Mouse (Mus musculus): Measurements from ENCODE around the gene Gm17490. TPM values are rescaled to one million over a fixed set of nuclear protein-coding genes. Genes with fewer than 3 reads are reported as not detected.

Gm17490 gene
- polyA plus RNA-seq, 1 experiment from 2014 or later = not detected

GRCm38 (mm10) chr2:11579399-11579798, 46.7 kb downstream of the Gm17490 start:
- H3K27me3 ChIP-seq (ENCODE audit: control insufficient read depth, insufficient read depth, low read length) = no peaks in the 10 kb centered on the region
- no peak overlapping the region for H3K4me3 ChIP-seq (ENCODE audit: low read length)
- ATAC-seq (replicated peaks; ENCODE audit: extremely low read depth, insufficient read depth, low FRiP score) = no peak
- WGBS = 85% methylated on average over 4 of the region's 4 CpGs
- no peak overlapping the region for H3K9ac ChIP-seq (ENCODE audit: low read length)
- H3K4me2 ChIP-seq (ENCODE audit: low read depth, low read length) = no peak overlapping the region
- peaks cover 7% of the 10 kb centered on the region for H3K36me3 ChIP-seq (ENCODE audit: control insufficient read depth, insufficient read depth)
- H3K4me1 ChIP-seq (ENCODE audit: control insufficient read depth, insufficient read depth, low read length) = no peaks in the 10 kb centered on the region
- no peak overlapping the region for H3K27ac ChIP-seq (ENCODE audit: low read length)
- peaks cover 4% of the 10 kb centered on the region; the same call in 1 of the 2 replicates for H3K9me3 ChIP-seq (replicated peaks; ENCODE audit: control insufficient read depth, low read length)

GRCm38 (mm10) chr2:11578187-11578586, 47.9 kb downstream of the Gm17490 start:
- Histone ChIP-seq H3K27me3 (ENCODE audit: control insufficient read depth, insufficient read depth, low read length) (no peaks in the 10 kb centered on the region), H3K4me3 (ENCODE audit: low read length) (no peak overlapping the region), H3K4me1 (ENCODE audit: control insufficient read depth, insufficient read depth, low read length) (no peaks in the 10 kb centered on the region), H3K4me2 (ENCODE audit: low read depth, low read length) (no peak overlapping the region), H3K9me3 (replicated peaks; ENCODE audit: control insufficient read depth, low read length) (peaks cover 4% of the 10 kb centered on the region; the same call in 1 of the 2 replicates), H3K27ac (ENCODE audit: low read length) (no peak overlapping the region), H3K9ac (ENCODE audit: low read length) (no peak overlapping the region), H3K36me3 (ENCODE audit: control insufficient read depth, insufficient read depth) (no peaks in the 10 kb centered on the region; the same call in 1 of the 2 replicates)
- ATAC-seq (replicated peaks; ENCODE audit: extremely low read depth, insufficient read depth, low FRiP score) = no peak
- 91% methylated on average over 6 of the region's 6 CpGs for WGBS

Other genes with a start within 250 kb of the Gm17490 start
- gene Pfkfb3, start 72.2 kb downstream of the Gm17490 start, polyA plus RNA-seq (2015; fragmentation: Nextera tagmentation; extraction: Ambion mirVana) = 9.5 and 12.3 TPM in 2 replicates
- 84.5 and 102 TPM in 2 replicates for gene Rbm17, start 22.1 kb downstream of the Gm17490 start, polyA plus RNA-seq (2015; fragmentation: Nextera tagmentation; extraction: Ambion mirVana)
- 8.6 and 21.2 TPM in 2 replicates for gene Il2ra, start 16.5 kb upstream of the Gm17490 start, polyA plus RNA-seq (2015; fragmentation: Nextera tagmentation; extraction: Ambion mirVana)
- gene Il15ra, start 79.0 kb upstream of the Gm17490 start, polyA plus RNA-seq (2015; fragmentation: Nextera tagmentation; extraction: Ambion mirVana) = 16.0 and 19.2 TPM in 2 replicates
- 109 and 113 TPM in 2 replicates for gene Fbh1, start 151.3 kb upstream of the Gm17490 start, polyA plus RNA-seq (2015; fragmentation: Nextera tagmentation; extraction: Ambion mirVana)
- gene Ankrd16, start 151.6 kb upstream of the Gm17490 start, polyA plus RNA-seq (2015; fragmentation: Nextera tagmentation; extraction: Ambion mirVana) = 34.9 and 38.4 TPM in 2 replicates

All from heart, embryonic 16.5 days (tissue).